Mouse (Mus musculus) megakaryocyte, adult 5-6 weeks (primary cell): Measurements from ENCODE around the gene Aldh1l1. TPM values are rescaled to one million over a fixed set of nuclear protein-coding genes. Genes with fewer than 3 reads are reported as not detected.

Experiments used
- total RNA-seq, 2 experiments: library from RNA; stranded (forward) in 1 of 2; stranded (reverse) in 1 of 2; fragments of 153-499, 151-499 nt in 1 of 2; fragments of 221-1000, 200-1000 nt in 1 of 2; gene quantifications; 2 replicates each; pipeline versions ENCODE4 v1.2.3 to v1.2.4; 2015 to 2017

Aldh1l1 gene
- total RNA-seq, 2 experiments from 2014 or later = 0.31 to 0.55 TPM

Other genes with a start within 250 kb of the Aldh1l1 start
- gene Vmn1r54, start 240.1 kb upstream of the Aldh1l1 start, total RNA-seq (2015) = not detected in 2 replicates
- not detected in 2 replicates for gene Vmn1r54, start 240.1 kb upstream of the Aldh1l1 start, total RNA-seq (2017)
- gene BC048671, start 185.2 kb upstream of the Aldh1l1 start, total RNA-seq (2015) = not detected in 2 replicates
- not detected in 2 replicates for gene BC048671, start 185.2 kb upstream of the Aldh1l1 start, total RNA-seq (2017)
- 9.0 and 12.4 TPM in 2 replicates for gene Chst13, start 161.2 kb upstream of the Aldh1l1 start, total RNA-seq (2015)
- 4.4 and 6.3 TPM in 2 replicates for gene Chst13, start 161.2 kb upstream of the Aldh1l1 start, total RNA-seq (2017)
- not detected in 2 replicates for gene Uroc1, start 153.1 kb upstream of the Aldh1l1 start, total RNA-seq (2015)
- gene Uroc1, start 153.1 kb upstream of the Aldh1l1 start, total RNA-seq (2017) = not detected in 2 replicates
- gene Zxdc, start 116.9 kb upstream of the Aldh1l1 start, total RNA-seq (2015) = 10.2 and 11.1 TPM in 2 replicates
- gene Zxdc, start 116.9 kb upstream of the Aldh1l1 start, total RNA-seq (2017) = 9.9 and 16.1 TPM in 2 replicates
- not detected in 2 replicates for gene Cfap100, start 57.6 kb upstream of the Aldh1l1 start, total RNA-seq (2015)
- gene Cfap100, start 57.6 kb upstream of the Aldh1l1 start, total RNA-seq (2017) = not detected in 2 replicates
- not detected in 2 replicates for gene Klf15, start 23.9 kb upstream of the Aldh1l1 start, total RNA-seq (2015)
- gene Klf15, start 23.9 kb upstream of the Aldh1l1 start, total RNA-seq (2017) = not detected in 2 replicates
- 11.5 and 11.6 TPM in 2 replicates for gene Slc41a3, start 118.3 kb downstream of the Aldh1l1 start, total RNA-seq (2015)
- 5.8 and 7.1 TPM in 2 replicates for gene Slc41a3, start 118.3 kb downstream of the Aldh1l1 start, total RNA-seq (2017)